Mouse (Mus musculus) liver, embryonic 14.5 days (tissue): ENCODE measurements around the gene Elane. TPM values are rescaled to one million over a fixed set of nuclear protein-coding genes. Genes with fewer than 3 reads are reported as not detected.

ENCODE experiments used
- ATAC-seq: fragments of 200-750 bp; cut with Nextera tagmentation; 2 replicates; pipeline ENCODE4 v1.8.0; 2017; ENCODE audit warnings: moderate number of reproducible peaks, mild to moderate bottlenecking, moderate library complexity; ENCODE audit not compliant: insufficient read depth
- DNase-seq, 3 experiments: peaks; one replicate each; pipeline ENCODE4 v3.0.0-alpha.2; 2012 to 2013; ENCODE audit warnings: low read depth in 3 of 3, low spot score in 3 of 3
- H3K27ac ChIP-seq: fragments of 300-500 bp; sonication (generic); 2 replicates; pipeline ENCODE4 v1.5.1; 2014; ENCODE audit warnings: moderate library complexity, mild to moderate bottlenecking, control low read depth, inconsistent platforms
- H3K27me3 ChIP-seq: fragments of 300-500 bp; sonication (generic); 2 replicates; pipeline ENCODE4 v1.6.1; 2014; ENCODE audit warnings: mild to moderate bottlenecking, low read length, moderate library complexity; ENCODE audit not compliant: control insufficient read depth, insufficient read depth
- H3K36me3 ChIP-seq: fragments of 300-500 bp; sonication (generic); replicated peaks from 2 replicates; pipeline ENCODE4 v1.6.1; 2014; ENCODE audit warnings: low read depth; ENCODE audit not compliant: control insufficient read depth, insufficient read depth
- H3K4me1 ChIP-seq, 2 experiments: fragments of 200-500 bp in 1 of 2; fragments of 300-500 bp in 1 of 2; sonication (generic) in 1 of 2; replicated peaks; 2 replicates each; pipeline ENCODE4 v1.6.1; 2012 to 2014; ENCODE audit warnings: antibody characterized with exemption in 1 of 2, inconsistent platforms in 1 of 2, low read length in 1 of 2; ENCODE audit not compliant: control insufficient read depth in 2 of 2, insufficient read depth in 2 of 2
- H3K4me2 ChIP-seq: fragments of 300-500 bp; sonication (generic); 2 replicates; pipeline ENCODE4 v1.6.1; 2014; ENCODE audit warnings: low read depth, mild to moderate bottlenecking, control low read depth, moderate library complexity
- H3K4me3 ChIP-seq, 2 experiments: fragments of 200-500 bp in 1 of 2; fragments of 300-500 bp in 1 of 2; sonication (generic) in 1 of 2; 2 replicates each; pipeline ENCODE4 v1.5.1; 2012 to 2014; ENCODE audit warnings: low read depth in 2 of 2, low read length in 2 of 2, mild to moderate bottlenecking in 2 of 2, control low read depth in 1 of 2, inconsistent platforms in 1 of 2, moderate library complexity in 1 of 2; ENCODE audit not compliant: insufficient read depth in 1 of 2
- H3K9ac ChIP-seq: fragments of 300-500 bp; sonication (generic); replicated peaks from 2 replicates; pipeline ENCODE4 v1.6.1; 2014; ENCODE audit warnings: mild to moderate bottlenecking, control low read depth, moderate library complexity
- H3K9me3 ChIP-seq: fragments of 300-500 bp; sonication (generic); 2 replicates; pipeline ENCODE4 v1.6.1; 2016; ENCODE audit warnings: low read length, mixed read lengths; ENCODE audit not compliant: control insufficient read depth
- CTCF ChIP-seq: IDR thresholded peaks from 2 replicates; pipeline ENCODE4 v1.5.1; 2016; ENCODE audit warnings: antibody characterized with exemption, low read depth, control low read depth
- EP300 ChIP-seq: IDR thresholded peaks from 2 replicates; pipeline ENCODE4 v1.6.1; 2016; ENCODE audit warnings: antibody characterized with exemption, low read depth
- WGBS: fragments of 180-500 bp; shearing (Covaris S2); extraction: QIAGEN DNeasy Blood & Tissue Kit; methylation state at CpG from one replicate; pipeline ENCODE4 v1.1.7; 2014; ENCODE audit not compliant: insufficient replicate concordance; 5-methylcytosine and 5-hydroxymethylcytosine counted together
- polyA plus RNA-seq, 2 experiments: library from polyadenylated mRNA; depleted of rRNA in 1 of 2; stranded (reverse) in 1 of 2; unstranded in 1 of 2; fragments of >200 nt; fragmentation: Nextera tagmentation in 1 of 2; extraction: Ambion mirVana in 1 of 2; gene quantifications; 2 replicates each; pipeline versions ENCODE4 v1.2.1 to v1.2.3; 2012 to 2014

Elane gene
- polyA plus RNA-seq, 2 experiments, result 52.2 to 151 TPM

GRCm38 (mm10) chr10:79865189-79865601 is 20.9 kb upstream of the Elane start:
- Histone ChIP-seq H3K4me3 (no peak overlapping the region), H3K9ac (no peak overlapping the region), H3K4me1 (no peaks in the 10 kb centered on the region), H3K4me2 (no peak overlapping the region), H3K9me3 (no peaks in the 10 kb centered on the region), H3K27me3 (no peaks in the 10 kb centered on the region), H3K27ac (no peak overlapping the region), H3K36me3 (peaks cover 38% of the 10 kb centered on the region)
- TF ChIP-seq CTCF (no peak), EP300 (no peak)
- ATAC-seq, result 0 out of 2 replicates have a peak, but pooled peaks have one; percentile 11
- WGBS, result 65% methylated on average over 12 of the region's 12 CpGs
- no peak for DNase-seq

GRCm38 (mm10) chr10:79865801-79866295 is 20.2 kb upstream of the Elane start:
- no peak overlapping the region for H3K9ac ChIP-seq
- ATAC-seq, result peak; percentile 11; the same call in 1 of the 2 replicates
- no peak for DNase-seq
- no peaks in the 10 kb centered on the region for H3K9me3 ChIP-seq
- H3K36me3 ChIP-seq, result peaks cover 32% of the 10 kb centered on the region
- H3K4me1 ChIP-seq, result no peaks in the 10 kb centered on the region
- no peak overlapping the region for H3K4me3 ChIP-seq
- TF ChIP-seq CTCF (peak; percentile 73), EP300 (no peak)
- H3K27me3 ChIP-seq, result no peaks in the 10 kb centered on the region
- H3K27ac ChIP-seq, result no peak overlapping the region
- 60% methylated on average over 19 of the region's 19 CpGs for WGBS
- no peak overlapping the region for H3K4me2 ChIP-seq

GRCm38 (mm10) chr10:79866601-79867000 is 19.4 kb upstream of the Elane start:
- DNase-seq (no peak), ATAC-seq (no peak)
- H3K4me1 ChIP-seq, result no peaks in the 10 kb centered on the region
- no peaks in the 10 kb centered on the region for H3K27me3 ChIP-seq
- H3K36me3 ChIP-seq, result peaks cover 24% of the 10 kb centered on the region
- no peaks in the 10 kb centered on the region for H3K9me3 ChIP-seq
- no peak overlapping the region for H3K4me3 ChIP-seq
- H3K4me2 ChIP-seq, result no peak overlapping the region
- H3K27ac ChIP-seq, result no peak overlapping the region
- H3K9ac ChIP-seq, result no peak overlapping the region
- TF ChIP-seq CTCF (no peak), EP300 (no peak)
- WGBS, result 77% methylated on average over 11 of the region's 11 CpGs

- peaks cover 14% of the 10 kb centered on the region for H3K27me3 ChIP-seq
- no peak for ATAC-seq
- H3K36me3 ChIP-seq, result no peaks in the 10 kb centered on the region
- H3K9me3 ChIP-seq, result no peaks in the 10 kb centered on the region
- WGBS, result 71% methylated on average over 8 of the region's 8 CpGs
- H3K4me1 ChIP-seq, result no peaks in the 10 kb centered on the region; a peak in 1 of 4 replicates
- H3K27ac ChIP-seq, result no peak overlapping the region
- H3K4me3 ChIP-seq, result no peak overlapping the region
- H3K9ac ChIP-seq, result no peak overlapping the region
- no peak for DNase-seq
- no peak for TF ChIP-seq EP300
- no peak for TF ChIP-seq CTCF
- H3K4me2 ChIP-seq, result no peak overlapping the region
These were observed 14.2 kb upstream of the Elane start for GRCm38 (mm10) chr10:79871845-79872244.

- H3K4me2 ChIP-seq, result no peak overlapping the region
- WGBS, result 26% methylated on average over 3 of the region's 3 CpGs
These were observed 13.2 kb upstream of the Elane start for GRCm38 (mm10) chr10:79872862-79873261.

More at GRCm38 (mm10) chr10:79872862-79873261, 13.2 kb upstream of the Elane start:
- no peak for DNase-seq
- ATAC-seq, result no peak
- Histone ChIP-seq H3K9me3 (no peaks in the 10 kb centered on the region), H3K27ac (no peak overlapping the region), H3K9ac (no peak overlapping the region), H3K4me3 (no peak overlapping the region), H3K27me3 (peaks cover 14% of the 10 kb centered on the region), H3K36me3 (no peaks in the 10 kb centered on the region), H3K4me1 (peaks cover 0 to 6% of the 10 kb centered on the region in 2 experiments; a peak in 3 of 4 replicates)
- TF ChIP-seq EP300 (no peak), CTCF (no peak)
